Mouse (Mus musculus) CH12.LX (cell line): ENCODE measurements around the gene Cmtm3. TPM values are rescaled to one million over a fixed set of nuclear protein-coding genes. Genes with fewer than 3 reads are reported as not detected.

Source experiments
- DNase-seq: peaks from one replicate; pipeline ENCODE4 v3.0.0-alpha.2; 2013; ENCODE audit errors: extremely low read depth
- H3K27ac ChIP-seq: 2 replicates; pipeline ENCODE4 v1.5.1; 2012; ENCODE audit warnings: low read depth, mild to moderate bottlenecking, control low read depth, moderate library complexity; ENCODE audit not compliant: insufficient read depth
- H3K27me3 ChIP-seq: replicated peaks from 2 replicates; pipeline ENCODE3; 2012; ENCODE audit warnings: inconsistent platforms
- H3K36me3 ChIP-seq, 2 experiments: replicated peaks in 1 of 2; 2 replicates each; pipeline versions ENCODE3 to v1.6.1; 2012; ENCODE audit warnings: inconsistent platforms in 1 of 2, low read length in 1 of 2, mild to moderate bottlenecking in 1 of 2, mixed read lengths in 1 of 2, moderate library complexity in 1 of 2; ENCODE audit not compliant: control insufficient read depth in 1 of 2, insufficient read depth in 1 of 2
- H3K4me1 ChIP-seq, 2 experiments: 2 replicates each; pipeline ENCODE4 v1.6.1; 2012; ENCODE audit warnings: inconsistent platforms in 1 of 2, moderate library complexity in 1 of 2; ENCODE audit not compliant: insufficient read depth in 2 of 2, control insufficient read depth in 1 of 2
- H3K4me2 ChIP-seq: 2 replicates; pipeline ENCODE4 v1.6.1; 2012; ENCODE audit warnings: low read depth, mild to moderate bottlenecking, control low read depth; ENCODE audit not compliant: poor library complexity, insufficient read depth, severe bottlenecking
- H3K4me3 ChIP-seq, 3 experiments: fragments of 150-350 bp in 1 of 3; sonication (generic) in 1 of 3; replicated peaks in 1 of 3; 2 replicates each; pipeline versions ENCODE3 to v1.5.1; 2011 to 2012; ENCODE audit warnings: low read depth in 2 of 3, low read length in 2 of 3, mild to moderate bottlenecking in 2 of 3, moderate library complexity in 2 of 3, control low read depth in 1 of 3, improper control_type of control experiment in 1 of 3, inconsistent platforms in 1 of 3, mixed read lengths in 1 of 3; ENCODE audit not compliant: poor library complexity in 1 of 3
- H3K79me2 ChIP-seq: replicated peaks from 2 replicates; pipeline ENCODE4 v1.6.1; 2012; ENCODE audit warnings: mild to moderate bottlenecking, moderate library complexity; ENCODE audit not compliant: control insufficient read depth, poor library complexity, insufficient read depth, severe bottlenecking; ENCODE audit errors: extremely low read depth
- H3K9ac ChIP-seq: 2 replicates; pipeline ENCODE4 v1.6.1; 2012; ENCODE audit warnings: low read depth, mild to moderate bottlenecking, control low read depth, moderate library complexity; ENCODE audit not compliant: insufficient read depth
- H3K9me3 ChIP-seq: replicated peaks from 2 replicates; pipeline ENCODE3; 2012; ENCODE audit warnings: low read length, inconsistent platforms, mixed read lengths
- BHLHE40 ChIP-seq: IDR thresholded peaks from 2 replicates; pipeline ENCODE4 v1.6.1; 2011; ENCODE audit warnings: mild to moderate bottlenecking, low read depth, low read length, improper control_type of control experiment
- CHD1 ChIP-seq: IDR thresholded peaks from 2 replicates; pipeline ENCODE4 v1.6.1; 2012; ENCODE audit warnings: low read depth, low read length, improper control_type of control experiment, inconsistent platforms
- CTCF ChIP-seq, 2 experiments: IDR thresholded peaks in 1 of 2; conservative IDR thresholded peaks in 1 of 2; 2 replicates each; pipeline ENCODE4 v1.5.1; 2011 to 2012; ENCODE audit warnings: low read depth in 2 of 2, low read length in 2 of 2, improper control_type of control experiment in 1 of 2, inconsistent platforms in 1 of 2, mild to moderate bottlenecking in 1 of 2, moderate library complexity in 1 of 2
- EP300 ChIP-seq: IDR thresholded peaks from 2 replicates; pipeline ENCODE4 v1.6.1; 2011; ENCODE audit warnings: low read length, improper control_type of control experiment
- ETS1 ChIP-seq: conservative IDR thresholded peaks from 2 replicates; pipeline ENCODE4 v1.6.1; 2012; ENCODE audit warnings: low read depth, mild to moderate bottlenecking, inconsistent platforms, low read length, improper control_type of control experiment, moderate library complexity
- HCFC1 ChIP-seq: IDR thresholded peaks from 2 replicates; pipeline ENCODE4 v1.6.1; 2012; ENCODE audit warnings: low read depth, mild to moderate bottlenecking, inconsistent platforms, low read length, improper control_type of control experiment
- IRF4 ChIP-seq: IDR thresholded peaks from 2 replicates; pipeline ENCODE4 v1.6.1; 2014; ENCODE audit warnings: low read depth, mild to moderate bottlenecking, inconsistent platforms, low read length, improper control_type of control experiment
- JUND ChIP-seq: conservative IDR thresholded peaks from 2 replicates; pipeline ENCODE4 v1.6.1; 2011; ENCODE audit warnings: low read depth, low read length, improper control_type of control experiment
- KAT2A ChIP-seq: IDR thresholded peaks from 2 replicates; pipeline ENCODE4 v1.6.1; 2012; ENCODE audit warnings: low read length, improper control_type of control experiment, inconsistent platforms; ENCODE audit not compliant: insufficient replicate concordance
- MAX ChIP-seq: IDR thresholded peaks from 2 replicates; pipeline ENCODE4 v1.6.1; 2011; ENCODE audit warnings: low read length, improper control_type of control experiment
- MEF2A ChIP-seq: IDR thresholded peaks from 2 replicates; pipeline ENCODE4 v1.6.1; 2014; ENCODE audit warnings: low read depth, mild to moderate bottlenecking, inconsistent platforms, low read length, improper control_type of control experiment, borderline replicate concordance
- NELFE ChIP-seq: IDR thresholded peaks from 2 replicates; pipeline ENCODE4 v1.6.1; 2011; ENCODE audit warnings: low read depth, low read length, improper control_type of control experiment
- POLR2A ChIP-seq: IDR thresholded peaks from 2 replicates; pipeline ENCODE4 v1.6.1; 2011; ENCODE audit warnings: low read depth, mild to moderate bottlenecking, improper control_type of control experiment, low read length
- POLR2AphosphoS2 ChIP-seq: IDR thresholded peaks from 2 replicates; pipeline ENCODE4 v1.6.1; 2011; ENCODE audit warnings: low read depth, low read length, improper control_type of control experiment
- SIN3A ChIP-seq: IDR thresholded peaks from 2 replicates; pipeline ENCODE4 v1.6.1; 2012; ENCODE audit warnings: low read length, improper control_type of control experiment, inconsistent platforms
- SMC3 ChIP-seq: IDR thresholded peaks from 2 replicates; pipeline ENCODE4 v1.6.1; 2011; ENCODE audit warnings: low read depth, low read length, improper control_type of control experiment
- TCF12 ChIP-seq: IDR thresholded peaks from 2 replicates; pipeline ENCODE4 v1.6.1; 2014; ENCODE audit warnings: low read depth, mild to moderate bottlenecking, inconsistent platforms, low read length, improper control_type of control experiment
- UBTF ChIP-seq: IDR thresholded peaks from 2 replicates; pipeline ENCODE4 v1.6.1; 2012; ENCODE audit warnings: low read depth, mild to moderate bottlenecking, inconsistent platforms, low read length, improper control_type of control experiment, moderate library complexity
- USF1 ChIP-seq: IDR thresholded peaks from 2 replicates; pipeline ENCODE4 v1.6.1; 2014; ENCODE audit warnings: low read depth, mild to moderate bottlenecking, inconsistent platforms, low read length, improper control_type of control experiment
- ZC3H11A ChIP-seq: IDR thresholded peaks from 2 replicates; pipeline ENCODE4 v1.6.1; 2012; ENCODE audit warnings: low read depth, mild to moderate bottlenecking, inconsistent platforms, low read length, improper control_type of control experiment
- ZKSCAN1 ChIP-seq: IDR thresholded peaks from 2 replicates; pipeline ENCODE4 v1.6.1; 2012; ENCODE audit warnings: low read depth, inconsistent platforms, low read length, improper control_type of control experiment, borderline replicate concordance
- dilution Hi-C: fragments of 300-500 bp; cut with MboI; formaldehyde crosslinking; loops from 2 replicates; pipeline ENCODE4 v1.14.3; 2020; ENCODE audit warnings: low sequenced_read_pairs; ENCODE audit not compliant: extremely low pct_unique_long_range_greater_than_20kb, extremely low pct_ligation_motif_present
- in situ Hi-C: fragments of 300-500 bp; cut with MboI; formaldehyde crosslinking; loops from 3 replicates; pipeline ENCODE4 v1.14.3; 2019; ENCODE audit warnings: low sequenced_read_pairs, low pct_ligation_motif_present, low pct_unique_long_range_greater_than_20kb, mixed read lengths
- polyA plus RNA-seq: library from polyadenylated mRNA; unstranded; fragments of >175 nt; gene quantifications from 2 replicates; pipeline ENCODE4 v1.2.1, GENCODE M21; 2012; ENCODE audit warnings: low read depth; ENCODE audit not compliant: insufficient read length
- total RNA-seq, 2 experiments: library from RNA; depleted of rRNA; stranded (reverse); fragments of 300-350 nt in 1 of 2; fragments of >200 nt in 1 of 2; gene quantifications; 2 replicates each; pipeline ENCODE4 v1.2.3; 2012 to 2014

Gene Cmtm3
- total and polyA plus RNA-seq, 3 experiments, result 3.9 to 11.0 (median 4.3) TPM

GRCm38 (mm10) chr8:104365695-104366094 is 26.5 kb downstream of the Cmtm3 start:
- in situ Hi-C loops, result loop anchor here (25.0 kb wide), 1 partner anchor 172 kb away; the partner anchor contains the start of genes Car7 and Nae1
- TF ChIP-seq MAX (no peak), CTCF (conservative IDR thresholded peaks at IDR 0.05 in 1 of 2, IDR thresholded peaks at IDR 0.05 in 1 of 2; ENCODE audit: low read depth in 2 of 2, low read length in 2 of 2) (no peak), ZKSCAN1 (no peak), SMC3 (no peak), JUND (no peak)
- Histone ChIP-seq H3K4me3 (no peak overlapping the region), H3K36me3 (peaks cover 0 to 7% of the 10 kb centered on the region in 2 experiments), H3K4me1 (peaks cover 0 to 5% of the 10 kb centered on the region in 2 experiments; a peak in 2 of 4 replicates), H3K4me2 (no peak overlapping the region), H3K27ac (no peak overlapping the region), H3K79me2 (no peaks in the 10 kb centered on the region), H3K9ac (no peak overlapping the region), H3K9me3 (no peaks in the 10 kb centered on the region), H3K27me3 (no peaks in the 10 kb centered on the region)
- DNase-seq, result no peak
- dilution Hi-C loops, result no loop called here

GRCm38 (mm10) chr8:104367398-104367797 is 28.2 kb downstream of the Cmtm3 start:
- no peak for DNase-seq
- H3K27ac ChIP-seq, result no peak overlapping the region
- H3K9me3 ChIP-seq, result no peaks in the 10 kb centered on the region
- H3K36me3 ChIP-seq, result peaks cover 0 to 6% of the 10 kb centered on the region in 2 experiments
- H3K4me2 ChIP-seq, result no peak overlapping the region
- dilution Hi-C loops (no loop called here), in situ Hi-C loops (loop anchor here (25.0 kb wide), 1 partner anchor 170 kb away; the partner anchor contains the start of genes Car7 and Nae1)
- no peaks in the 10 kb centered on the region for H3K27me3 ChIP-seq
- H3K79me2 ChIP-seq, result no peaks in the 10 kb centered on the region
- no peak overlapping the region for H3K4me3 ChIP-seq
- H3K4me1 ChIP-seq, result peaks cover 8 to 15% of the 10 kb centered on the region in 2 experiments
- H3K9ac ChIP-seq, result no peak overlapping the region
- TF ChIP-seq JUND, result no peak
- TF ChIP-seq HCFC1, result no peak
- no peak for TF ChIP-seq EP300
- no peak for TF ChIP-seq SIN3A
- no peak for TF ChIP-seq CTCF (conservative IDR thresholded peaks at IDR 0.05 in 1 of 2, IDR thresholded peaks at IDR 0.05 in 1 of 2; ENCODE audit: low read depth in 2 of 2, low read length in 2 of 2)
- no peak for TF ChIP-seq NELFE
- no peak for TF ChIP-seq IRF4
- no peak for TF ChIP-seq POLR2AphosphoS2
- TF ChIP-seq KAT2A, result no peak
- no peak for TF ChIP-seq MEF2A
- no peak for TF ChIP-seq CHD1
- no peak for TF ChIP-seq BHLHE40
- TF ChIP-seq ZC3H11A, result no peak
- TF ChIP-seq POLR2A, result no peak
- no peak for TF ChIP-seq ETS1
- no peak for TF ChIP-seq USF1
- TF ChIP-seq TCF12, result no peak
- TF ChIP-seq UBTF, result no peak
